Mouse (Mus musculus) kidney, embryonic 16.5 days (tissue): Measurements from ENCODE around the gene Elp1. TPM values are rescaled to one million over a fixed set of nuclear protein-coding genes. Genes with fewer than 3 reads are reported as not detected.

Experiments used
- ATAC-seq: fragments of 200-750 bp; cut with Nextera tagmentation; 2 replicates; pipeline ENCODE4 v1.8.0; 2017; ENCODE audit warnings: moderate TSS enrichment; ENCODE audit not compliant: low FRiP score, low TSS enrichment
- H3K27ac ChIP-seq: fragments of 300-500 bp; sonication (generic); 2 replicates; pipeline ENCODE4 v1.5.1; 2014; ENCODE audit warnings: low read length
- H3K27me3 ChIP-seq: fragments of 300-500 bp; sonication (generic); 2 replicates; pipeline ENCODE4 v1.6.1; 2014; ENCODE audit warnings: low read length, control low read depth, mixed read lengths; ENCODE audit not compliant: insufficient read depth
- H3K36me3 ChIP-seq: fragments of 300-500 bp; sonication (generic); 2 replicates; pipeline ENCODE4 v1.6.1; 2014; ENCODE audit warnings: low read length, control low read depth, mixed read lengths; ENCODE audit not compliant: insufficient read depth
- H3K4me1 ChIP-seq: fragments of 300-500 bp; sonication (generic); 2 replicates; pipeline ENCODE4 v1.6.1; 2014; ENCODE audit warnings: low read length, control low read depth, mixed read lengths; ENCODE audit not compliant: insufficient read depth
- H3K4me2 ChIP-seq: fragments of 300-500 bp; sonication (generic); replicated peaks from 2 replicates; pipeline ENCODE4 v1.6.1; 2014; ENCODE audit warnings: low read depth, low read length
- H3K4me3 ChIP-seq: fragments of 300-500 bp; sonication (generic); 2 replicates; pipeline ENCODE4 v1.5.1; 2014; ENCODE audit warnings: mild to moderate bottlenecking, low read length
- H3K9ac ChIP-seq: fragments of 300-500 bp; sonication (generic); replicated peaks from 2 replicates; pipeline ENCODE4 v1.6.1; 2014; ENCODE audit warnings: low read length
- H3K9me3 ChIP-seq: fragments of 300-500 bp; sonication (generic); 2 replicates; pipeline ENCODE4 v1.6.1; 2016; ENCODE audit warnings: low read length, control low read depth
- WGBS: fragments of 180-500 bp; shearing (Covaris S2); extraction: QIAGEN DNeasy Blood & Tissue Kit; methylation state at CpG from one replicate; pipeline ENCODE4 v1.1.7; 2014; 5-methylcytosine and 5-hydroxymethylcytosine counted together
- polyA plus RNA-seq: library from polyadenylated mRNA; unstranded; fragments of >200 nt; fragmentation: Nextera tagmentation; extraction: Ambion mirVana; gene quantifications from 2 replicates; pipeline ENCODE4 v1.2.1, GENCODE M21; 2015

The Elp1 gene
- polyA plus RNA-seq, 1 experiment from 2014 or later = 50.6 TPM

DNA sequence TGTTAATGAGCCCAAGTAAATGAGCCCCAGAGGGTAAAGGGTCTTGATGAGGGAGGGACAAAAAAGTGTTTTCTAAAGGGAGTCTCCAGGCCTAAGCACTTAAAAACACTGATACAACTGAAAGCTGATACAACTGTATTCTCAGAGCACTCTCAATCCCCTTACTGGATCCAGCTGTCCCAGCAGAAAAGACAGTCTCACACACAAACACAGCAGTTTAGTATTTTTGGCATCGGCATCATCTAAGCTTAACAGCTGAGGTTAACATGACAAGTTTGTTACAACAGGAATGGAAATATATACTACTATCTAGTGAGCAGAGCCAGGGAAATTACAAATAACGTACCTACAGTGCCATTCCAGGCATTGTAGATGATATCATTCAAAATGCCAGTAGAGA, 55.8 kb downstream of the Elp1 start:
- Histone ChIP-seq H3K4me1 (no peaks in the 10 kb centered on the region), H3K9ac (no peak overlapping the region), H3K4me2 (no peak overlapping the region), H3K4me3 (no peak overlapping the region), H3K9me3 (no peaks in the 10 kb centered on the region), H3K27me3 (no peaks in the 10 kb centered on the region), H3K27ac (no peak overlapping the region), H3K36me3 (peaks cover 32% of the 10 kb centered on the region)
- ATAC-seq = no peak
- WGBS = 73% methylated on average over 2 of the region's 2 CpGs

DNA sequence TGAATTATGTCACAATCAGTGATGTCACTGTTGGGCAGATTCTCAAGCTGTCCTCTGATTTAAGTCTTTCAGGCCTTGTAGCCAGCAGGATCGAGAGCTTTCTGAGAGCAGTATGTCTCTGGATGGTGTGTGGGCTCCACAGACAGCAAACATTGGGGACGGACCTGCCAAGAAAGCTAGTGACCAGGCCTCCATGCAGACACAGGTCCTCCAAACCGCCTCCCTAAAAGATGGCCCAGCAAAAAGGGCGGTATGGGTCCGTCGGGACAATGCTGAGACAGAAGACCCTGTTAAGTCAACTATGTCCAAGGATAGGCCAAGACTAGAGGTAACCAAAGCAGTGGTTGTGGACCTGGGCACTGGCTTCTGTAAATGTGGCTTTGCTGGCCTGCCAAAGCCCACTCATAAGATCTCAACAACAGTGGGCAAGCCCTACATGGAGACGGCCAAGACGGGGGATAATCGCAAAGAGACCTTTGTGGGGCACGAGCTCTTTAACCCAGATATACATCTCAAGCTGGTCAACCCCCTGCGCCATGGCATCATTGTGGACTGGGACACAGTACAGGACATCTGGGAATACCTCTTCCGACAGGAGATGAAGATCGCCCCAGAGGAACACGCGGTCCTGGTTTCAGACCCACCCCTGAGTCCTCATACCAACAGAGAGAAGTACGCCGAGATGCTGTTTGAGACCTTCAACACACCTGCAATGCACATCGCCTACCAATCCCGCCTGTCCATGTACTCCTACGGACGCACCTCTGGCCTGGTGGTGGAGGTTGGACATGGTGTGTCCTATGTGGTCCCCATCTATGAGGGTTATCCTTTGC, 58.6 kb downstream of the Elp1 start, which contains the start of gene Actl7a:
Gene Actl7a, plus strand, starts transcription at position 51 of the 833 bp plus-strand sequence.
- 96% methylated on average over 21 of the region's 21 CpGs for WGBS
- no peaks in the 10 kb centered on the region for H3K9me3 ChIP-seq
- peaks cover 20% of the 10 kb centered on the region for H3K36me3 ChIP-seq
- no peak for ATAC-seq
- H3K27ac ChIP-seq = no peak within 1 kb of the TSS
- H3K27me3 ChIP-seq = no peaks in the 10 kb centered on the region
- H3K9ac ChIP-seq = no peak within 1 kb of the TSS
- no peaks in the 10 kb centered on the region for H3K4me1 ChIP-seq
- no peak within 1 kb of the TSS for H3K4me2 ChIP-seq
- H3K4me3 ChIP-seq = no peak within 1 kb of the TSS

DNA sequence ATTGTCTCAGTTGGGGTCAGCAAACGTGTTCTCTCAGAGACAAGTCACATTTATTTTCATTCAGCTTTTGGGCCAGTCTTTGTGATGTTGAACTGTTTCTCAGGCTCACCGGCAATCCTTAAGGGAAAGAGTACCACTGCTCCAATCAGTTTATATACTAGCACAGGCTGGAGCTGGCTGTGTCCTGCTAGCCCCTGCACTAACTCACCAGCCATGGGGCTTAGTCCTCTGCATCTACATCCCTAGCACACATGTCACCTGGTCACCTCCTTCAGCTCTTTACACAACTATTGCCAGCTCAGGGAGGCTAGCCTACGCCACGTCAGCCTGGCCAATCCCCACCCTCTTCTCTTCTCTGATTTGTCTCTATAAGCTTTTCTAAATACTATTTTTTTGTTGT, 59.4 kb downstream of the Elp1 start:
- 87% methylated on average over 4 of the region's 4 CpGs for WGBS
- H3K4me3 ChIP-seq = no peak overlapping the region
- ATAC-seq = no peak
- no peaks in the 10 kb centered on the region for H3K4me1 ChIP-seq
- H3K27ac ChIP-seq = no peak overlapping the region
- H3K9me3 ChIP-seq = no peaks in the 10 kb centered on the region
- H3K36me3 ChIP-seq = peaks cover 16% of the 10 kb centered on the region
- no peak overlapping the region for H3K4me2 ChIP-seq
- no peaks in the 10 kb centered on the region for H3K27me3 ChIP-seq
- no peak overlapping the region for H3K9ac ChIP-seq

DNA sequence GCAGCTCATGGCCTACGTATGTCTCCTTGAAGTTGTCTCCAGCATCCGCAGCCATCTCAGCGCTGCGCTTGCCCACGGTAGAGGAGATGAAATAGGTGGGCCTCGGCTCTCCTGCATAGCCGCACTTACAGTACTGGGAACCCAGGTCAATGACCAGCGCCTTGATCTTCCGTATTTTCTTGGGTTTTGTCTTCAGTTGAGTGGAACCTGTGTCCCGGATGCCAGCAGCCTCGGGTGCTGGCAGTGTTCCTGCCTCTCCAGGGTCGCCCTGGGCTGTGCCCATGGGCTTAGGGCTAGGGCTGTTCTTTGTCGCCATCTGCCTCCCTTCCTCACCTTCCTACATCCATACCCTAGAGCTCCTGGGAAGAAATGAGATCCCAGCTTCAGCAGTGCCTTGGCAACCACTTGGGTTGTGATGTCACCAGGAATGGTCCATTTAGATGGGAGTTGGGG, 61.1 kb downstream of the Elp1 start, which contains the start of gene Actl7b:
Gene Actl7b, minus strand, starts transcription at position 403 of the 453 bp plus-strand sequence.
- peaks cover 11% of the 10 kb centered on the region for H3K36me3 ChIP-seq
- no peaks in the 10 kb centered on the region for H3K27me3 ChIP-seq
- 96% methylated on average over 13 of the region's 13 CpGs for WGBS
- no peak within 1 kb of the TSS for H3K9ac ChIP-seq
- H3K4me2 ChIP-seq = no peak within 1 kb of the TSS
- H3K4me1 ChIP-seq = no peaks in the 10 kb centered on the region
- ATAC-seq = no peak
- H3K4me3 ChIP-seq = no peak within 1 kb of the TSS
- no peaks in the 10 kb centered on the region for H3K9me3 ChIP-seq
- H3K27ac ChIP-seq = no peak within 1 kb of the TSS

DNA sequence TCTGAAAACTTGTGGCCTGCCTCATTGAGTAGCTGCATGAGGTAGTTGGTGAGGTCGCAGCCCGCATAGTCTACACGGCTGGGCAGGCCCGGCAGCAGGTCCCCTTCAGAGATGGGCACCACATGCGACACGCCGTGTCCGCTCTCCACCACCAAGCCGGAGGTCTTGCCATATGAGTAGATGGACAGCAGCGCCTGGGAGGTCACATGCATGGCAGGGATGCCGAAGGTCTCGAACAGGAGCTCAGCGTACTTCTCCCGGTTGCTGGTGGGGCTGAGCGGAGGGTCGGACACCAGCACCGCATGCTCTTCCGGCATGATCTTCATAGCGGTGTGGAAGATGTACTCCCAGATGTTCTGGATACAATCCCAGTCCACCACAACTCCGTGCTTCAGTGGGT, 61.5 kb downstream of the Elp1 start:
- H3K4me2 ChIP-seq = no peak overlapping the region
- H3K4me1 ChIP-seq = no peaks in the 10 kb centered on the region
- ATAC-seq = no peak
- no peak overlapping the region for H3K9ac ChIP-seq
- H3K4me3 ChIP-seq = no peak overlapping the region
- 98% methylated on average over 20 of the region's 20 CpGs for WGBS
- H3K9me3 ChIP-seq = no peaks in the 10 kb centered on the region
- no peaks in the 10 kb centered on the region for H3K27me3 ChIP-seq
- H3K27ac ChIP-seq = no peak overlapping the region
- H3K36me3 ChIP-seq = peaks cover 11% of the 10 kb centered on the region

DNA sequence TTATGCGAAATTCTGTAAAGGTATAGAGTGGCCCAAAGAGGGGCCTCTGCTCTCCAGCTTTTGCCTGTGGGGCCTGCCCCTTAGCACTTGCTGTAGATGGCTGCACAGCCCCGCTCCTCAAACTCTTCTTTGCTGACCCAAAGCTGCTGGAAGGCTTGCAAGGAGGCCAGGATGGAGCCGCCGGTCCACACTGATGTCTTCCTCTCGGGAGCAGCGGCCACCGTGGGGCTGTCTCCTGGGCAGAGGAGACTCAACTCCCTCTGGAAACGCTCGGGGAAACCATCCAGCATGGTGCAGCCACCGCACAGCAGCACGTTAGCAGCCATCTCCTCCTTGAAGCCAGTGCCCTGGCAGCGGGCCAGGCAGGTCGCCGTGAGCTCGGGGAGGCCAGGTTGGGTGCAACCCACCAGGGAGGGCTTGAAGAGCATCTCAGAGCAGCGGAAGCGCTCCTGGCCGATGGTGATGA, 62.1 kb downstream of the Elp1 start, which contains the start of gene Gm26657:
Gene Gm26657, plus strand, starts transcription at position 51 of the 466 bp plus-strand sequence.
- 85% methylated on average over 18 of the region's 18 CpGs for WGBS
- Histone ChIP-seq H3K9me3 (no peaks in the 10 kb centered on the region), H3K4me2 (no peak within 1 kb of the TSS), H3K27ac (no peak within 1 kb of the TSS), H3K27me3 (no peaks in the 10 kb centered on the region), H3K4me1 (no peaks in the 10 kb centered on the region), H3K36me3 (peaks cover 11% of the 10 kb centered on the region), H3K4me3 (no peak within 1 kb of the TSS), H3K9ac (no peak within 1 kb of the TSS)
- no peak for ATAC-seq

DNA sequence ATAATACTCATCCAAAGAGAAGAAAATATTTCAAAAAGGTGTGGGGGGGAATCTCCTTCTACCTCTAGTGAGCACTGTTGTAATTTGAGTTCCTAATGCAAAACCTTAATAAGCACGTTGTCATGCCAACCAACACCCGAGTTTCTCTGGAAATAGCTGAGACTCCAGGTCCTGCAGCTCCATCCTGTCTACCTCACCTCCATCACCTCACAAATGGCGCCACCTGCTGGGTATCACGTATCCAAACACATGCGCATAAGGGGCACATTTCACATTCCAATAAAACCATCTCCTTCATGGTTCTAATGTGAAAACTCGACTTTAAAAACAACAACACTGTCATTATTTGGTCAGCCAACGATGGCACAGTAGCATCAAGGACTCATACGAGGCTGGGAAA, 76.3 kb downstream of the Elp1 start:
- ATAC-seq = no peak
- Histone ChIP-seq H3K27ac (no peak overlapping the region), H3K4me2 (no peak overlapping the region), H3K4me3 (no peak overlapping the region), H3K27me3 (no peaks in the 10 kb centered on the region), H3K9ac (no peak overlapping the region), H3K36me3 (no peaks in the 10 kb centered on the region), H3K4me1 (no peaks in the 10 kb centered on the region), H3K9me3 (peaks cover 3% of the 10 kb centered on the region; the same call in 1 of the 2 replicates)
- WGBS = 62% methylated on average over 8 of the region's 8 CpGs

DNA sequence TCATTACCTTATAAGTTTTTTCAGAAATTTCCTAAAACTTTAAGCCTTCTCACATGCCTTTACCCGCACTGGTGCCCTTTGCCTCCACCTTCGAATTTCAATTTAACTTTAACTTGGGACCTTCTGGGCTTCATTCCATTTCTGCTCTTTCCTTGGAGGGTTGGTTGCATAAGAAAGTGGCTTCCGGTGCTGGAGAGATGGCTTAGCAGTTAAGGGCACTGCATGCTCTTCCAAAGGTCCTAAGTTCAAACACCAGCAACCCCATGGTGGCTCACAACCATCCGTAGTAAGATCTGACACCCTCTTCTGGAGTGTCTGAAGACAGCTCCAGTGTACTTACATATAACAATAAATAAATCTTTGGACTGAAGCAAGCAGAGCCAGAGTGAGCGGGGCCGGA, 78.9 kb downstream of the Elp1 start:
- Histone ChIP-seq H3K4me1 (peaks cover 5% of the 10 kb centered on the region; the same call in 1 of the 2 replicates), H3K9ac (no peak overlapping the region), H3K4me2 (no peak overlapping the region), H3K27me3 (no peaks in the 10 kb centered on the region), H3K27ac (no peak overlapping the region), H3K36me3 (no peaks in the 10 kb centered on the region), H3K9me3 (peaks cover 3% of the 10 kb centered on the region; the same call in 1 of the 2 replicates), H3K4me3 (no peak overlapping the region)
- WGBS = 86% methylated on average over 6 of the region's 6 CpGs
- no peak for ATAC-seq

DNA sequence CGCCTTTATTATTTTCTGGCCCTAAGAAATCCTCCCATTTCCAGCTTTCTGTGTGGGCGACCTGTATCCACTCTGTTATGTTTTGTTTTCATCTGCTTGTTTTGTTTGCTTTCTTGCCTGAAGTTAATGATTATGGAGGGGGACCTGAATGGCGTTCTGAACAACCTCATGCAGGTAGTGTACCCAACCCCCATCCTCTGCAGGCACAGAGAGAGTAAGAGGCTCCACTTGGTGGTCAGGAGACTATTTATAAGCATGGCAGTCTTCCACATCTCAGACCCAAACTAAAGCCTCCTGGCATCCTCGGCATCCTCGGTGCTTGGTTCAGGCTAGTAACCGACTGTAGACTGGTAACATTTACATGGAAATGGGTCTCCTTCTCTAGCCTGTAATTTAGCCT, 79.8 kb downstream of the Elp1 start:
- Histone ChIP-seq H3K36me3 (no peaks in the 10 kb centered on the region), H3K27ac (no peak overlapping the region), H3K9ac (no peak overlapping the region), H3K9me3 (no peaks in the 10 kb centered on the region), H3K27me3 (no peaks in the 10 kb centered on the region), H3K4me3 (no peak overlapping the region), H3K4me1 (peaks cover 5% of the 10 kb centered on the region; the same call in 1 of the 2 replicates), H3K4me2 (no peak overlapping the region)
- 50% methylated on average over 6 of the region's 6 CpGs for WGBS
- no peak; the same call in 1 of the 2 replicates for ATAC-seq

DNA sequence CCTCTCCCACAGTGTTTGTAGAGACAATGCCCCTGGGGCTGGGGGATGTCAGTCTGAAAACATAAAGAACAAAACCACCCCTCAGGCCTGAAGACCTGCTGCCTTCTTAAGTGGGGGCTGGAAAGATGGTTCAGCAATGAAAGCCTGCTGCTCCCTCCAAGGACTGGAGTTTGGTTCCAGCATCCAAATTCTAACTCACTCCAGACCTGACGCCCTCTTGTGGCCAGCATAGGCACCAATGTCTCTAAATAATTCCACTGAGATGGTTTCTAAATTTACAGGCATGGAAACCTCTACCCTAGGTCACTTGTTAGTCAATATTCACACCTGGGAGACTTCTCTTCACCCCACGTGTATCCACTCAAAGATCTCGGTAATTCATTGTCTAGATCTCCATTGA, 80.7 kb downstream of the Elp1 start:
- WGBS = 35% methylated on average over 3 of the region's 3 CpGs
- Histone ChIP-seq H3K9me3 (no peaks in the 10 kb centered on the region), H3K4me3 (no peak overlapping the region), H3K4me2 (no peak overlapping the region), H3K27ac (no peak overlapping the region), H3K9ac (no peak overlapping the region), H3K4me1 (peaks cover 5% of the 10 kb centered on the region; the same call in 1 of the 2 replicates), H3K36me3 (no peaks in the 10 kb centered on the region), H3K27me3 (no peaks in the 10 kb centered on the region)
- ATAC-seq = no peak
